Mouse (Mus musculus): ENCODE measurements around the gene Ppfibp1. TPM values are rescaled to one million over a fixed set of nuclear protein-coding genes. Genes with fewer than 3 reads are reported as not detected.

The Ppfibp1 gene
- polyA plus RNA-seq, 1 experiment from 2014 or later = 22.5 TPM

GRCm38 (mm10) chr6:147043633-147044032 is 155.3 kb downstream of the Ppfibp1 start:
- Histone ChIP-seq H3K4me3 (peak overlapping the region; percentile 89), H3K27ac (no peak overlapping the region), H3K36me3 (peaks cover 19% of the 10 kb centered on the region; the same call in 1 of the 2 replicates), H3K27me3 (replicated peaks) (no peaks in the 10 kb centered on the region; the same call in 1 of the 2 replicates), H3K9me3 (no peaks in the 10 kb centered on the region), H3K4me1 (peaks cover 10% of the 10 kb centered on the region), H3K4me2 (replicated peaks) (peak overlapping the region; percentile 66), H3K9ac (peak overlapping the region; percentile 92; the same call in 1 of the 2 replicates)
- no peak for ATAC-seq (ENCODE audit: low FRiP score, low read depth)
- WGBS = 61% methylated on average over 7 of the region's 7 CpGs

- Histone ChIP-seq H3K4me1 (no peaks in the 10 kb centered on the region), H3K4me2 (replicated peaks) (no peak overlapping the region), H3K9me3 (no peaks in the 10 kb centered on the region), H3K27ac (no peak overlapping the region), H3K36me3 (peaks cover 66% of the 10 kb centered on the region), H3K27me3 (replicated peaks) (no peaks in the 10 kb centered on the region), H3K9ac (no peak overlapping the region), H3K4me3 (no peak overlapping the region)
- ATAC-seq (ENCODE audit: low FRiP score, low read depth) = no peak
- 95% methylated on average over 13 of the region's 13 CpGs for WGBS
Observed at GRCm38 (mm10) chr6:147049239-147049805, 161.0 kb downstream of the Ppfibp1 start.

GRCm38 (mm10) chr6:147051666-147052065 is 163.4 kb downstream of the Ppfibp1 start:
- Histone ChIP-seq H3K9ac (no peak overlapping the region), H3K27ac (no peak overlapping the region), H3K36me3 (peaks cover 74% of the 10 kb centered on the region), H3K27me3 (replicated peaks) (no peaks in the 10 kb centered on the region), H3K4me1 (no peaks in the 10 kb centered on the region), H3K4me3 (no peak overlapping the region), H3K9me3 (no peaks in the 10 kb centered on the region), H3K4me2 (replicated peaks) (no peak overlapping the region)
- WGBS = 95% methylated on average over 8 of the region's 8 CpGs
- ATAC-seq (ENCODE audit: low FRiP score, low read depth) = no peak

- no peaks in the 10 kb centered on the region for H3K4me1 ChIP-seq
- H3K4me2 ChIP-seq (replicated peaks) = no peak overlapping the region
- H3K27me3 ChIP-seq (replicated peaks) = no peaks in the 10 kb centered on the region
- no peak overlapping the region for H3K4me3 ChIP-seq
- no peaks in the 10 kb centered on the region for H3K9me3 ChIP-seq
- H3K9ac ChIP-seq = no peak overlapping the region
- 90% methylated on average over 9 of the region's 9 CpGs for WGBS
- peaks cover 70% of the 10 kb centered on the region for H3K36me3 ChIP-seq
- no peak for ATAC-seq (ENCODE audit: low FRiP score, low read depth)
- H3K27ac ChIP-seq = no peak overlapping the region
Observed at GRCm38 (mm10) chr6:147052440-147052839, 164.2 kb downstream of the Ppfibp1 start.

- no peak overlapping the region for H3K4me3 ChIP-seq
- WGBS = 90% methylated on average over 19 of the region's 19 CpGs
- no peaks in the 10 kb centered on the region for H3K4me1 ChIP-seq
- H3K9ac ChIP-seq = no peak overlapping the region
- no peaks in the 10 kb centered on the region for H3K27me3 ChIP-seq (replicated peaks)
- no peak overlapping the region for H3K27ac ChIP-seq
- H3K4me2 ChIP-seq (replicated peaks) = no peak overlapping the region
- no peaks in the 10 kb centered on the region for H3K9me3 ChIP-seq
- ATAC-seq (ENCODE audit: low FRiP score, low read depth) = no peak
- H3K36me3 ChIP-seq = peaks cover 58% of the 10 kb centered on the region
Observed at GRCm38 (mm10) chr6:147053785-147054646, 165.7 kb downstream of the Ppfibp1 start.

- Histone ChIP-seq H3K4me2 (replicated peaks) (no peak overlapping the region), H3K27me3 (replicated peaks) (no peaks in the 10 kb centered on the region), H3K9ac (no peak overlapping the region), H3K4me1 (no peaks in the 10 kb centered on the region), H3K4me3 (no peak overlapping the region), H3K36me3 (peaks cover 47% of the 10 kb centered on the region), H3K9me3 (no peaks in the 10 kb centered on the region), H3K27ac (no peak overlapping the region)
- ATAC-seq (ENCODE audit: low FRiP score, low read depth) = no peak
- WGBS = 91% methylated on average over 10 of the region's 10 CpGs
Observed at GRCm38 (mm10) chr6:147055374-147055977, 167.2 kb downstream of the Ppfibp1 start.

GRCm38 (mm10) chr6:147059326-147059725 is 171.0 kb downstream of the Ppfibp1 start:
- Histone ChIP-seq H3K27me3 (replicated peaks) (no peaks in the 10 kb centered on the region), H3K36me3 (peaks cover 37% of the 10 kb centered on the region), H3K9me3 (no peaks in the 10 kb centered on the region), H3K4me2 (replicated peaks) (no peak overlapping the region), H3K4me1 (0 out of 2 replicates have a peak, but pooled peaks cover 3% of the 10 kb centered on the region), H3K27ac (no peak overlapping the region), H3K9ac (no peak overlapping the region), H3K4me3 (no peak overlapping the region)
- 71% methylated on average over 7 of the region's 7 CpGs for WGBS
- no peak for ATAC-seq (ENCODE audit: low FRiP score, low read depth)

- Histone ChIP-seq H3K27me3 (replicated peaks) (no peaks in the 10 kb centered on the region), H3K27ac (no peak overlapping the region), H3K36me3 (peaks cover 34% of the 10 kb centered on the region), H3K4me3 (no peak overlapping the region), H3K9ac (no peak overlapping the region), H3K9me3 (no peaks in the 10 kb centered on the region), H3K4me2 (replicated peaks) (no peak overlapping the region), H3K4me1 (0 out of 2 replicates have a peak, but pooled peaks cover 3% of the 10 kb centered on the region)
- peak; percentile 73 for ATAC-seq (ENCODE audit: low FRiP score, low read depth)
- 84% methylated on average over 9 of the region's 9 CpGs for WGBS
Observed at GRCm38 (mm10) chr6:147061630-147062029, 173.3 kb downstream of the Ppfibp1 start.

GRCm38 (mm10) chr6:147062034-147062433 is 173.7 kb downstream of the Ppfibp1 start:
- H3K27ac ChIP-seq = no peak overlapping the region
- 68% methylated on average over 7 of the region's 7 CpGs for WGBS
- H3K36me3 ChIP-seq = peaks cover 36% of the 10 kb centered on the region
- no peak overlapping the region for H3K9ac ChIP-seq
- ATAC-seq (ENCODE audit: low FRiP score, low read depth) = no peak
- H3K4me3 ChIP-seq = no peak overlapping the region
- no peaks in the 10 kb centered on the region for H3K27me3 ChIP-seq (replicated peaks)
- no peak overlapping the region for H3K4me2 ChIP-seq (replicated peaks)
- 0 out of 2 replicates have a peak, but pooled peaks cover 3% of the 10 kb centered on the region for H3K4me1 ChIP-seq
- no peaks in the 10 kb centered on the region for H3K9me3 ChIP-seq

- Histone ChIP-seq H3K27me3 (replicated peaks) (no peaks in the 10 kb centered on the region), H3K36me3 (peaks cover 33% of the 10 kb centered on the region), H3K4me1 (0 out of 2 replicates have a peak, but pooled peaks cover 3% of the 10 kb centered on the region), H3K4me3 (no peak overlapping the region), H3K9ac (no peak overlapping the region), H3K9me3 (no peaks in the 10 kb centered on the region), H3K27ac (no peak overlapping the region), H3K4me2 (replicated peaks) (no peak overlapping the region)
- no peak for ATAC-seq (ENCODE audit: low FRiP score, low read depth)
- 91% methylated on average over 7 of the region's 7 CpGs for WGBS
Observed at GRCm38 (mm10) chr6:147062694-147063093, 174.4 kb downstream of the Ppfibp1 start.

GRCm38 (mm10) chr6:147064226-147064943 is 176.1 kb downstream of the Ppfibp1 start:
- peaks cover 33% of the 10 kb centered on the region for H3K36me3 ChIP-seq
- no peak overlapping the region for H3K4me3 ChIP-seq
- H3K27ac ChIP-seq = no peak overlapping the region
- H3K4me2 ChIP-seq (replicated peaks) = no peak overlapping the region
- H3K4me1 ChIP-seq = 0 out of 2 replicates have a peak, but pooled peaks cover 3% of the 10 kb centered on the region
- H3K27me3 ChIP-seq (replicated peaks) = no peaks in the 10 kb centered on the region
- no peaks in the 10 kb centered on the region for H3K9me3 ChIP-seq
- no peak overlapping the region for H3K9ac ChIP-seq
- WGBS = 73% methylated on average over 10 of the region's 10 CpGs
- ATAC-seq (ENCODE audit: low FRiP score, low read depth) = no peak

GRCm38 (mm10) chr6:147064944-147065261 is 176.6 kb downstream of the Ppfibp1 start:
- H3K4me3 ChIP-seq = no peak overlapping the region
- H3K4me2 ChIP-seq (replicated peaks) = no peak overlapping the region
- H3K9me3 ChIP-seq = no peaks in the 10 kb centered on the region
- H3K36me3 ChIP-seq = peaks cover 33% of the 10 kb centered on the region
- H3K9ac ChIP-seq = no peak overlapping the region
- 0 out of 2 replicates have a peak, but pooled peaks cover 3% of the 10 kb centered on the region for H3K4me1 ChIP-seq
- H3K27me3 ChIP-seq (replicated peaks) = no peaks in the 10 kb centered on the region
- WGBS = 60% methylated on average over 6 of the region's 6 CpGs
- no peak for ATAC-seq (ENCODE audit: low FRiP score, low read depth)
- no peak overlapping the region for H3K27ac ChIP-seq

All from neural tube, embryonic 12.5 days (tissue).